10 mouse cellular contexts compared by ENCODE assay signal in the genomic region with DNA sequence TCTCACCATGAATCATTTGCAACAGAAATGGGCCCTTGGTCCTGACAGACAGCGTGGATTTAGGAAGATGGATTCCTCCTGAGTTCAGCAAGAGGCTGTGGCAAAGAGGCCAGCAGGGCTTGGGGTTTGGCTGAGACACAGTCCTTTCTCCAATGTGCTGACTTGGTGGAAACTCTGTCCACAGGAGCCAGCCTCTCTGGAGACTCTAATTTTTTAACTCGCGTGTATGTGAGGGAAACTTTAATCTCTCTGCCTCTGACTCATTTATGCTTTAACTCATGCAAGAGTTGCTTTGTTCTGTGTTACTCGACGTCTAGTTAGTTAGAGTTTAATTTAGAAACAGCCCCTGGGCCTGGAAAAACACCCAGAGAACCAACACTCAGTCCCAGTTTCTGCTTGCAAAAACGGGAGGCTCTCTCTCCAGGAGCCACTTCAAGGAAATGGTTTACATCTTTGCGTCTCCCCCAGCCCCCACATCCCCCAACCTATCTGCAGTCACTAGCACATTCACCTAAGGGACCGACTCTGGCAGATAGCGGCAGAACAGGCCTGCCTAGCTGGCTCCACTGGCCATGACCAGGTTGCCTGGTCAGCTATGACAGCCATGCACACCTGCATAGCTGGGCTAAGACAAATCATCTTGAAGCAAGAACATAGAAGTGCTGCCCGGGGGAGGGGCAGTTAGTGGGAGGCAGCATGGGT. TPM values are rescaled to one million over a fixed set of nuclear protein-coding genes. Genes with fewer than 3 reads are reported as not detected.
A peak's percentile ranks its signal among the peaks of the same experiment; 100 is the strongest.
DNase-seq lines count a peak whose midpoint lies in the region; ATAC-seq and TF ChIP-seq lines count a peak whose summit lies in the region.
"Had no signal": no experiment of that assay in that cellular context is flagged by ENCODE, and none has a peak within 500 bp of the region (broad histone marks: within the 10 kb centered on the region; RNA-seq: fewer than 3 reads in every experiment).

No protein-coding gene starts in this region.

- no peak for TF ChIP-seq CTCF in forebrain, postnatal 0 days (IDR thresholded peaks at IDR 0.05; ENCODE audit: low read depth)
- no peak for TF ChIP-seq CTCF in heart, adult 2 months (IDR thresholded peaks at IDR 0.05)

- intact Hi-C loops in heart, adult 2 months (cut with DNase I) = no loop called here

- no peaks in the 10 kb centered on the region for H3K9me3 ChIP-seq in forebrain, postnatal 0 days (ENCODE audit: low read length)
- H3K9me3 ChIP-seq in forebrain, embryonic 12.5 days = no peaks in the 10 kb centered on the region
- no peaks in the 10 kb centered on the region for H3K9me3 ChIP-seq in embryonic facial prominence, embryonic 14.5 days (ENCODE audit: control insufficient read depth, low read length)

- no peaks in the 10 kb centered on the region for H3K36me3 ChIP-seq in forebrain, postnatal 0 days (ENCODE audit: insufficient read depth)
- H3K36me3 ChIP-seq in forebrain, embryonic 12.5 days (replicated peaks) = no peaks in the 10 kb centered on the region
- no peaks in the 10 kb centered on the region for H3K36me3 ChIP-seq in embryonic facial prominence, embryonic 14.5 days (ENCODE audit: control insufficient read depth, insufficient read depth, low read length)
- H3K36me3 ChIP-seq in heart, adult 2 months (ENCODE audit: control insufficient read depth, insufficient read depth, low read length) = no peaks in the 10 kb centered on the region

- no peak for ATAC-seq in forebrain, postnatal 0 days
- no peak for ATAC-seq in forebrain, embryonic 12.5 days (ENCODE audit: low FRiP score)
- 0 out of 2 replicates have a peak, but pooled peaks have one; percentile 53 for ATAC-seq in embryonic facial prominence, embryonic 14.5 days (ENCODE audit: low read depth)
- ATAC-seq in megakaryocyte, adult 5-6 weeks (ENCODE audit: poor library complexity, severe bottlenecking) = no peak

- no peaks in the 10 kb centered on the region for H3K27me3 ChIP-seq in forebrain, postnatal 0 days (ENCODE audit: insufficient read depth, low read length)
- H3K27me3 ChIP-seq in forebrain, embryonic 12.5 days = no peaks in the 10 kb centered on the region
- no peaks in the 10 kb centered on the region for H3K27me3 ChIP-seq in embryonic facial prominence, embryonic 14.5 days (replicated peaks; ENCODE audit: control insufficient read depth, insufficient read depth, low read length)
- H3K27me3 ChIP-seq in heart, adult 2 months (ENCODE audit: control insufficient read depth, insufficient read depth, low read length) = no peaks in the 10 kb centered on the region

- H3K4me1 ChIP-seq in forebrain, postnatal 0 days (ENCODE audit: insufficient read depth) = no peaks in the 10 kb centered on the region
- no peaks in the 10 kb centered on the region for H3K4me1 ChIP-seq in forebrain, embryonic 12.5 days
- H3K4me1 ChIP-seq in embryonic facial prominence, embryonic 14.5 days (ENCODE audit: control insufficient read depth, insufficient read depth, low read length) = peaks cover 8% of the 10 kb centered on the region
- peaks cover 1% of the 10 kb centered on the region; the same call in 1 of the 2 replicates for H3K4me1 ChIP-seq in heart, adult 2 months (ENCODE audit: control insufficient read depth, insufficient read depth, low read length)

- H3K27ac ChIP-seq in forebrain, postnatal 0 days (ENCODE audit: low read depth, low read length) = peak overlapping the region; percentile 64; the same call in 1 of the 2 replicates
- H3K27ac ChIP-seq in forebrain, embryonic 12.5 days = no peak overlapping the region
- peak overlapping the region; percentile 55 for H3K27ac ChIP-seq in embryonic facial prominence, embryonic 14.5 days (replicated peaks; ENCODE audit: low read depth, low read length)
- no peak overlapping the region for H3K27ac ChIP-seq in heart, adult 2 months

- no peak overlapping the region for H3K9ac ChIP-seq in forebrain, postnatal 0 days
- H3K9ac ChIP-seq in forebrain, embryonic 12.5 days = no peak overlapping the region
- H3K9ac ChIP-seq in embryonic facial prominence, embryonic 14.5 days (ENCODE audit: low read depth, low read length) = no peak overlapping the region
- no peak overlapping the region for H3K9ac ChIP-seq in heart, adult 2 months (ENCODE audit: low read depth, low read length)

- H3K4me3 ChIP-seq in forebrain, postnatal 0 days (ENCODE audit: low read depth, low read length) = no peak overlapping the region
- no peak overlapping the region for H3K4me3 ChIP-seq in forebrain, embryonic 12.5 days (replicated peaks)
- H3K4me3 ChIP-seq in embryonic facial prominence, embryonic 14.5 days (ENCODE audit: low read depth, low read length) = no peak overlapping the region
- no peak overlapping the region for H3K4me3 ChIP-seq in heart, adult 2 months

- no peak for TF ChIP-seq EP300 in heart, adult 2 months (IDR thresholded peaks at IDR 0.05; ENCODE audit: insufficient read depth, low read depth, low read length)

- no peaks in the 10 kb centered on the region for H3K79me2 ChIP-seq in heart, adult 2 months (replicated peaks; ENCODE audit: control insufficient read depth, insufficient read depth, low read length)

- no peak for DNase-seq in forebrain, postnatal 0 days
- peak; percentile 82 for DNase-seq in Muller cell, postnatal 12 days (ENCODE audit: inconsistent ontology term)
- DNase-seq in embryonic facial prominence, embryonic 14.5 days (ENCODE audit: low spot score) = peak; percentile 74
- DNase-seq in kidney, postnatal 14 days = peak; percentile 59
- DNase-seq in heart, adult 2 months = no peak
- no peak for DNase-seq in thymus, postnatal 10 days (ENCODE audit: low spot score in 2 of 2)
- DNase-seq: heart, postnatal 4 days; lung, postnatal 36 days had no signal

- no peak overlapping the region for H3K4me2 ChIP-seq in forebrain, postnatal 0 days (ENCODE audit: low read depth)
- no peak overlapping the region for H3K4me2 ChIP-seq in forebrain, embryonic 12.5 days
- H3K4me2 ChIP-seq in embryonic facial prominence, embryonic 14.5 days (ENCODE audit: low read depth, low read length) = no peak overlapping the region

- WGBS in forebrain, postnatal 0 days = 52% methylated on average over 10 of the region's 10 CpGs
- 79% methylated on average over 10 of the region's 10 CpGs for WGBS in forebrain, embryonic 12.5 days
- WGBS in embryonic facial prominence, embryonic 14.5 days = 40% methylated on average over 10 of the region's 10 CpGs
- WGBS in heart, adult 2 months = 45% methylated on average over 10 of the region's 10 CpGs

- no peak for TF ChIP-seq POLR2A in heart, adult 2 months (IDR thresholded peaks at IDR 0.05; ENCODE audit: insufficient read depth, low read depth, low read length)

RNA-seq across cellular contexts. Expression of a gene that starts 34.7 kb away (rescaled TPM):
- total RNA-seq in forebrain, postnatal 0 days (2014; rRNA removed) = 0.15 TPM in 1 of 2 replicates, not detected in the other
- polyA plus RNA-seq in forebrain, postnatal 0 days (2015; fragmentation: Nextera tagmentation; extraction: Ambion mirVana) = 2.8 and 3.2 TPM in 2 replicates
- 5.2 and 5.4 TPM in 2 replicates for polyA plus RNA-seq in forebrain, embryonic 12.5 days (2016; fragmentation: Nextera tagmentation; extraction: Ambion mirVana)
- polyA plus RNA-seq in embryonic facial prominence, embryonic 14.5 days (2014; fragmentation: Nextera tagmentation; extraction: Ambion mirVana) = 7.0 and 7.5 TPM in 2 replicates
- total RNA-seq in heart, adult 2 months (2021) = 1 to 10 TPM in 1 of 2 experiments, under 1 TPM in 1; 0.97 to 1.3 TPM
- 0.41 and 0.73 TPM in 2 replicates for polyA plus RNA-seq in heart, adult 2 months (2012; rRNA removed)
- total RNA-seq in megakaryocyte, adult 5-6 weeks (2015) = not detected in 2 replicates
- 0.41 TPM in 1 of 2 replicates, not detected in the other for total RNA-seq in megakaryocyte, adult 5-6 weeks (2017)

Comparison
In these comparisons a context has a peak if more than half of its experiments do, and no peak if none do; other contexts are left out.
1. H3K27ac ChIP-seq: peak in forebrain, postnatal 0 days (single experiment) and embryonic facial prominence, embryonic 14.5 days (single experiment); none in forebrain, embryonic 12.5 days (single experiment) and heart, adult 2 months (single experiment).
2. DNase-seq: peak in Muller cell, postnatal 12 days (single experiment), embryonic facial prominence, embryonic 14.5 days (single experiment) and kidney, postnatal 14 days (single experiment); none in forebrain, postnatal 0 days (single experiment), heart, adult 2 months (0 of 2) and thymus, postnatal 10 days (0 of 2).